Mouse (Mus musculus) large intestine, adult 2 months (tissue): ENCODE results near the gene Msi1. TPM values are rescaled to one million over a fixed set of nuclear protein-coding genes. Genes with fewer than 3 reads are reported as not detected.
"Not testable (repeated sequence)": the region's sequence is repeated elsewhere in the genome, so short reads cannot be mapped to it uniquely, and the experiment has no call there.

ENCODE experiments used
- DNase-seq: peaks from one replicate; pipeline ENCODE4 v3.0.0-alpha.2; 2012; ENCODE audit warnings: low read depth, low spot score
- WGBS: fragments of 180-500 bp; shearing (Covaris S2); methylation state at CpG from one replicate; pipeline ENCODE4 v1.1.7; 2018; 5-methylcytosine and 5-hydroxymethylcytosine counted together
- polyA plus RNA-seq: library from polyadenylated mRNA; depleted of rRNA; stranded (reverse); fragments of >200 nt; gene quantifications from 2 replicates; pipeline ENCODE4 v1.2.3, GENCODE M21; 2012

Gene Msi1
- polyA plus RNA-seq, 1 experiment: 8.7 TPM

GRCm38 (mm10) chr5:115431898-115432259 is 2.5 kb downstream of the Msi1 start:
- 37% methylated on average over 7 of the region's 7 CpGs for WGBS
- no peak for DNase-seq

GRCm38 (mm10) chr5:115432395-115432794 is 3.0 kb downstream of the Msi1 start:
- DNase-seq: no peak
- 46% methylated on average over 11 of the region's 11 CpGs for WGBS

- WGBS: 87% methylated on average over 8 of the region's 8 CpGs
Observed at GRCm38 (mm10) chr5:115433191-115433590, 3.8 kb downstream of the Msi1 start.

GRCm38 (mm10) chr5:115434280-115434852 is 5.0 kb downstream of the Msi1 start:
- 81% methylated on average over 11 of the region's 11 CpGs for WGBS

More at GRCm38 (mm10) chr5:115433191-115433590, 3.8 kb downstream of the Msi1 start:
- no peak for DNase-seq

GRCm38 (mm10) chr5:115434853-115435754 is 5.7 kb downstream of the Msi1 start:
- 76% methylated on average over 15 of the region's 15 CpGs for WGBS

More at GRCm38 (mm10) chr5:115434280-115434852, 5.0 kb downstream of the Msi1 start:
- DNase-seq: no peak

GRCm38 (mm10) chr5:115435755-115436379 is 6.5 kb downstream of the Msi1 start:
- 53% methylated on average over 8 of the region's 8 CpGs for WGBS
- no peak for DNase-seq

More at GRCm38 (mm10) chr5:115434853-115435754, 5.7 kb downstream of the Msi1 start:
- DNase-seq: no peak

- DNase-seq: no peak
- WGBS: 17% methylated on average over 43 of the region's 43 CpGs
Observed at GRCm38 (mm10) chr5:115436421-115437124, 7.2 kb downstream of the Msi1 start.

- DNase-seq: no peak
- 86% methylated on average over 7 of the region's 7 CpGs for WGBS
Observed at GRCm38 (mm10) chr5:115437242-115437944, 8.0 kb downstream of the Msi1 start.

- DNase-seq: no peak
- WGBS: 67% methylated on average over 2 of the region's 2 CpGs
Observed at GRCm38 (mm10) chr5:115437945-115438315, 8.5 kb downstream of the Msi1 start.

GRCm38 (mm10) chr5:115438667-115439066 is 9.3 kb downstream of the Msi1 start:
- DNase-seq: no peak
- WGBS: 70% methylated on average over 7 of the region's 7 CpGs

GRCm38 (mm10) chr5:115441205-115441849 is 11.9 kb downstream of the Msi1 start:
- peak; percentile 21 for DNase-seq
- 44% methylated on average over 14 of the region's 14 CpGs for WGBS

GRCm38 (mm10) chr5:115442663-115443062 is 13.3 kb downstream of the Msi1 start:
- DNase-seq: not testable (repeated sequence)
- WGBS: 72% methylated on average over 5 of the region's 5 CpGs

GRCm38 (mm10) chr5:115444130-115444529 is 14.7 kb downstream of the Msi1 start:
- no peak for DNase-seq
- 86% methylated on average over 11 of the region's 11 CpGs for WGBS

- WGBS: 70% methylated on average over 17 of the region's 17 CpGs
- DNase-seq: no peak
Observed at GRCm38 (mm10) chr5:115447108-115447507, 17.7 kb downstream of the Msi1 start.

GRCm38 (mm10) chr5:115449247-115449646 is 19.8 kb downstream of the Msi1 start:
- 81% methylated on average over 3 of the region's 3 CpGs for WGBS
- DNase-seq: no peak

GRCm38 (mm10) chr5:115450410-115451317 is 21.3 kb downstream of the Msi1 start:
- DNase-seq: no peak
- 94% methylated on average over 27 of the region's 27 CpGs for whole genome bisulfite sequencing

- WGBS: 83% methylated on average over 12 of the region's 12 CpGs
- DNase-seq: no peak
Observed at GRCm38 (mm10) chr5:115454422-115455090, 25.2 kb downstream of the Msi1 start.
